Mouse (Mus musculus): ENCODE data around the gene Akr1b3. TPM values are rescaled to one million over a fixed set of nuclear protein-coding genes. Genes with fewer than 3 reads are reported as not detected.

Akr1b3 gene
- total and polyA plus RNA-seq, 2 experiments from 2014 or later = 78.2 to 106 TPM

DNA sequence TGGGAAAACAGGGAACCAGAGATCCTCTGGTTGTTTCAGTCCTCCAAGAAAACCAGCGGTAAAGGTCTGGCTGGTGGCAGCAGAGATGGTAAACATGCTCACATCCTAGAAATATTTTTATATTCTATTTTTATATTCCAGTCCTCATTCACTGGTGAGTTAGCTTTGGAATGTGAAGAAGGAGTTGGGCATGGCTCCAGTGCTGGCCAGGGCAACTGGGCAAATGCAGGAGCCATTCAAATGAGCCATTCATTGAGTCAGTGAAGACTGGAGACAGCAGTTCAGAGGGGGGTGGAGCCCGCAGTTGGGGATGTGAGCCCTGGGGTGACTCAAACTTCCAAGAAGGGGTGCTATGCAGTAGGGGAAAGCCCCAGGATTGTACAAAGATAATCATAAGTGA is 42.9 kb downstream of the Akr1b3 start:
- no peak for TF ChIP-seq CTCF (IDR thresholded peaks at IDR 0.05; ENCODE audit: low read depth)
- no peak overlapping the region for H3K4me2 ChIP-seq (ENCODE audit: low read depth, low read length)
- no peak overlapping the region for H3K4me3 ChIP-seq (ENCODE audit: low read length)
- 78% methylated on average over 2 of the region's 2 CpGs for WGBS
- no peaks in the 10 kb centered on the region for H3K36me3 ChIP-seq (ENCODE audit: insufficient read depth, low read length)
- H3K27me3 ChIP-seq (ENCODE audit: insufficient read depth, low read length) = no peaks in the 10 kb centered on the region
- no peaks in the 10 kb centered on the region for H3K4me1 ChIP-seq (ENCODE audit: insufficient read depth, low read length)
- ATAC-seq (no peak), DNase-seq (ENCODE audit: low spot score) (no peak)
- no peaks in the 10 kb centered on the region for H3K9me3 ChIP-seq (ENCODE audit: low read length)
- H3K27ac ChIP-seq = peak overlapping the region; percentile 22; the same call in 1 of the 2 replicates
- H3K9ac ChIP-seq (replicated peaks; ENCODE audit: low read length) = no peak overlapping the region

DNA sequence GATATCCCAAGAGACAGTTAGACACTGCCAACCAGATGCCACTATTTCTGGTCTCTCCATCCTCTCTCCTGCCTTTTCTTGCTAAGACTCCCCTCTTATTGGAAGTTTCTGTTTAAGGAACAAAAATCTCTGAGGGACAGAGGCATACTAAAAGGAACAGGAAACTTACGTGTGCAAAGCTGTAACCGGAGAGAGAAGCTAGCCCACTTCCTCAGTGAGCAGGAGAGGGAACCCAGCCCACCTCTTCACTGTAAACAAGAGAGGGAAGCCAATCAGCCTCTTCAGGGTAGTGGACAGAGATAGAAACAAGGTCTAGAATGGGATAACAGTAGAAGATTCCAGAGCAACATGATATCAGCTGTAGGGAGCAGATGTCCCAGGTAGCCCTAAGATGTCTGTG is 44.2 kb downstream of the Akr1b3 start:
- no peaks in the 10 kb centered on the region for H3K9me3 ChIP-seq (ENCODE audit: low read length)
- no peak overlapping the region for H3K4me3 ChIP-seq (ENCODE audit: low read length)
- no peak for ATAC-seq
- no peaks in the 10 kb centered on the region for H3K27me3 ChIP-seq (ENCODE audit: insufficient read depth, low read length)
- no peak overlapping the region for H3K27ac ChIP-seq
- H3K4me1 ChIP-seq (ENCODE audit: insufficient read depth, low read length) = no peaks in the 10 kb centered on the region
- H3K4me2 ChIP-seq (ENCODE audit: low read depth, low read length) = no peak overlapping the region
- WGBS = 82% methylated on average over 2 of the region's 2 CpGs
- H3K36me3 ChIP-seq (ENCODE audit: insufficient read depth, low read length) = no peaks in the 10 kb centered on the region
- no peak overlapping the region for H3K9ac ChIP-seq (replicated peaks; ENCODE audit: low read length)
- DNase-seq (ENCODE audit: low spot score) = no peak
- TF ChIP-seq CTCF (IDR thresholded peaks at IDR 0.05; ENCODE audit: low read depth) = no peak

DNA sequence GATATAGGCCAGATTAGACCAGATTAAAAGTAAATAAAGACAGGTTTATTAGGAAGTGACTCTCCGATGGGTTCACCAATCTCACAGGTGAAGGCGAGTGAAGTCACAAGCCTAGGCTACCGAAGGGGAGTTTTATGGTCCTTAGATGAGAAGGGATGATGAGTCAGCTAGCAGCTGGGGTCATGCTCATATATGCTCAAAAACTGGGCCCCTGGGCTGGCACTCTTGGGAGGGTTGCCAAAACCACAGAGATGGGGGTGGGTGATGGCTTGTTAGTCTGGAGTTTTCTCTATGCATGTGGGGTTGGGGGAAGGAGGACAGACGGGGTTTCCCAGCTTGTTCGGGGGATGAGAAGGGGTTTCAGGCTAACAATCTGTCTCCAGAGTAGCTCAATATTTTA is 44.8 kb downstream of the Akr1b3 start:
- Histone ChIP-seq H3K4me3 (ENCODE audit: low read length) (no peak overlapping the region), H3K27ac (no peak overlapping the region), H3K9ac (replicated peaks; ENCODE audit: low read length) (no peak overlapping the region), H3K27me3 (ENCODE audit: insufficient read depth, low read length) (no peaks in the 10 kb centered on the region), H3K36me3 (ENCODE audit: insufficient read depth, low read length) (no peaks in the 10 kb centered on the region), H3K4me1 (ENCODE audit: insufficient read depth, low read length) (no peaks in the 10 kb centered on the region), H3K4me2 (ENCODE audit: low read depth, low read length) (no peak overlapping the region), H3K9me3 (ENCODE audit: low read length) (no peaks in the 10 kb centered on the region)
- TF ChIP-seq CTCF (IDR thresholded peaks at IDR 0.05; ENCODE audit: low read depth) = no peak
- no peak for ATAC-seq
- 88% methylated on average over 5 of the region's 5 CpGs for WGBS
- no peak for DNase-seq (ENCODE audit: low spot score)

DNA sequence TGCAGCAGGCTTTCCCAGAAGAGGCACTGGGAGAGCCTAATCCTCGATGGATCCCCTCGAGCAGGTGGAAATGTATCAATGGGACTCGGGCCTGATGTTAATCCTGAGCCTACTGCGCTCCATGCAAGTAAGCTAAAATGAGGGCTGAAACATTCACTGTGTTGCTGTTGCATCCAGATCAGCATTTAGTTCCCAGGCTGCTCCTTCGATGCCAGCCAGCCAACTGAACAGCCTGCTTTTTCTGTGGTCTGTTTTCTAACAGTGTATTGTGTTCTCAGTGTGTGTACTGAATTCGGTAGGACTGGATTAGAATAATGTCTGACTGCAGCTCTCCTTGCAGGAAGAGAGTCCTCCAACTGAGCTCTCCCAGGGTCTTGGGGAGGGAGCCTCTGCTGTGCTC is 46.6 kb downstream of the Akr1b3 start:
- DNase-seq (ENCODE audit: low spot score) (peak; percentile 32), ATAC-seq (peak; percentile 53; the same call in 1 of the 2 replicates)
- no peak overlapping the region for H3K9ac ChIP-seq (replicated peaks; ENCODE audit: low read length)
- H3K4me2 ChIP-seq (ENCODE audit: low read depth, low read length) = no peak overlapping the region
- H3K36me3 ChIP-seq (ENCODE audit: insufficient read depth, low read length) = no peaks in the 10 kb centered on the region
- peak overlapping the region; percentile 37; the same call in 1 of the 2 replicates for H3K27ac ChIP-seq
- 41% methylated on average over 6 of the region's 6 CpGs for WGBS
- no peaks in the 10 kb centered on the region for H3K27me3 ChIP-seq (ENCODE audit: insufficient read depth, low read length)
- H3K4me3 ChIP-seq (ENCODE audit: low read length) = no peak overlapping the region
- H3K4me1 ChIP-seq (ENCODE audit: insufficient read depth, low read length) = no peaks in the 10 kb centered on the region
- TF ChIP-seq CTCF (IDR thresholded peaks at IDR 0.05; ENCODE audit: low read depth) = no peak
- no peaks in the 10 kb centered on the region for H3K9me3 ChIP-seq (ENCODE audit: low read length)

DNA sequence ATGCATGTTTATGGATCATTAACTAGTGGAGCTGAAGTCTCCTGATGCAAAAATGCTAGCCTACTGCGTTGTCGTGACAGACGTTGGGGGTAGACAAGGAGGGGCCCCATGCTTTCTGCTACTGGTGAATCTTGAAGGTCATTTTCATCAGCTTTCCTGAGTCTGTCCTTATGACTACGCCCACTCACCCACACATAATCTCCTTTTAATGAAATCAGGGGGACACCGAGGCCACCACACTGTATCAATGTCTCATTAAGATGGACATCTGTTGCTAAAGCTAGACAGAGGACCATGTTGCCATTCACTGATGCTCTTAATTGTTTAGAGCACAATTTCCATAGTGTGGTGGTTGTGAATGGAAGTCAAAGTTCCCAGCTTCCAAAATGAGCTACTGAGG is 58.7 kb downstream of the Akr1b3 start:
- H3K9ac ChIP-seq (replicated peaks; ENCODE audit: low read length) = no peak overlapping the region
- H3K9me3 ChIP-seq (ENCODE audit: low read length) = no peaks in the 10 kb centered on the region
- H3K27me3 ChIP-seq (ENCODE audit: insufficient read depth, low read length) = no peaks in the 10 kb centered on the region
- no peak overlapping the region for H3K27ac ChIP-seq
- H3K4me1 ChIP-seq (ENCODE audit: insufficient read depth, low read length) = no peaks in the 10 kb centered on the region
- DNase-seq (ENCODE audit: low spot score) (no peak), ATAC-seq (no peak)
- no peaks in the 10 kb centered on the region for H3K36me3 ChIP-seq (ENCODE audit: insufficient read depth, low read length)
- no peak overlapping the region for H3K4me2 ChIP-seq (ENCODE audit: low read depth, low read length)
- no peak for TF ChIP-seq CTCF (IDR thresholded peaks at IDR 0.05; ENCODE audit: low read depth)
- whole genome bisulfite sequencing = 48% methylated on average over 5 of the region's 5 CpGs
- H3K4me3 ChIP-seq (ENCODE audit: low read length) = no peak overlapping the region

Other genes starting within 250 kb of the Akr1b3 start
- gene Slc35b4, start 140.4 kb downstream of the Akr1b3 start, total RNA-seq (2014; rRNA removed) = 30.4 TPM in 2 replicates
- 26.0 and 28.7 TPM in 2 replicates for gene Slc35b4, start 140.4 kb downstream of the Akr1b3 start, polyA plus RNA-seq (2015; fragmentation: Nextera tagmentation; extraction: Ambion mirVana)
- gene Akr1b8, start 36.6 kb upstream of the Akr1b3 start, total RNA-seq (2014; rRNA removed) = 1.6 and 2.0 TPM in 2 replicates
- gene Akr1b8, start 36.6 kb upstream of the Akr1b3 start, polyA plus RNA-seq (2015; fragmentation: Nextera tagmentation; extraction: Ambion mirVana) = 3.2 and 3.8 TPM in 2 replicates
- gene Akr1b10, start 66.7 kb upstream of the Akr1b3 start, total RNA-seq (2014; rRNA removed) = 16.4 and 17.2 TPM in 2 replicates
- gene Akr1b10, start 66.7 kb upstream of the Akr1b3 start, polyA plus RNA-seq (2015; fragmentation: Nextera tagmentation; extraction: Ambion mirVana) = 22.0 and 25.1 TPM in 2 replicates
- not detected in 2 replicates for gene Akr1b7, start 94.9 kb upstream of the Akr1b3 start, total RNA-seq (2014; rRNA removed)
- 0.14 TPM in 1 of 2 replicates, not detected in the other for gene Akr1b7, start 94.9 kb upstream of the Akr1b3 start, polyA plus RNA-seq (2015; fragmentation: Nextera tagmentation; extraction: Ambion mirVana)
- 35.5 and 43.2 TPM in 2 replicates for gene Bpgm, start 158.7 kb upstream of the Akr1b3 start, total RNA-seq (2014; rRNA removed)
- 72.9 and 73.9 TPM in 2 replicates for gene Bpgm, start 158.7 kb upstream of the Akr1b3 start, polyA plus RNA-seq (2015; fragmentation: Nextera tagmentation; extraction: Ambion mirVana)

All from hindbrain, postnatal 0 days (tissue).